Mouse (Mus musculus): ENCODE results near the gene Adcy9.
"Not testable (repeated sequence)": the region's sequence is repeated elsewhere in the genome, so short reads cannot be mapped to it uniquely, and the experiment has no call there.

Gene Adcy9

DNA sequence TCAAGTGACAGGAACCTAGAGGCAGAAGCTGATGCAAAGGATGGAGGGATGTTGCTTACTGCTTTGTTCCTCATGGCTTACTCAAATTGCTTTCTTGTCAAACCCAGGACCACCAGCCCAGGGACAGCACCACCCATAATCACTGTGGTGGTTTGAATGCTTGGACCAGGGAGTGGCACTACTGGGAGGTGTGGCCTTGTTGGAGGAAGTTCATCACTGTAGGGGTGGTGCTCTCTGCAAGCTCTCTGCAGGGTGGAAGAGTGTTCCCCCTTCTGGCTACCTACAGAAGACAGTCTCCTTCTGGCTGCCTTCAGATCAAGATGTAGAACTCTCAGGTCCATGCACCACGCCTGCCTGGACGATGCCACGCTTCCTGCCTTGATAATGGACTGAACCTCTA lies 148.0 kb downstream of the Adcy9 start:
- DNase-seq (ENCODE audit: low spot score in 2 of 2) = no peak

DNA sequence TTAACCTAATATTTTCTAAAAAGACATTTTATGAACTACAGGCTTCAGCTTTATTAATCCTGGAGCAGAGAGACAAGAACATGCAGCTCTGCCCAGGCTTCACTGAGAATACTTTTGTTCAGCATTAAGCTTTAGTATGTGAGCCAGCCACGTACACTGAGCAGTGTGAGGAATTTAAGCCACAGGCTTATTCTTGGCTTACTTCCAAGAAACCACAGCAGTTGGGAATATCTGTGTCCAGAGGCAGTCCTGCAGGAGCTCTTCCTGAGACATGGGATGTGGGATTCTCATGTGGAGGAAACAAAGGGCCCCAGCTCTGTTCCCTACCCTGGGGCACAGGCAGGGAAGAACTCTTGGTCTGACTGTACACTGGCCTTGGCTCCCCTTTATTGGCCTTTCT lies 149.4 kb downstream of the Adcy9 start:
- DNase-seq (ENCODE audit: low spot score in 2 of 2) = no peak

DNA sequence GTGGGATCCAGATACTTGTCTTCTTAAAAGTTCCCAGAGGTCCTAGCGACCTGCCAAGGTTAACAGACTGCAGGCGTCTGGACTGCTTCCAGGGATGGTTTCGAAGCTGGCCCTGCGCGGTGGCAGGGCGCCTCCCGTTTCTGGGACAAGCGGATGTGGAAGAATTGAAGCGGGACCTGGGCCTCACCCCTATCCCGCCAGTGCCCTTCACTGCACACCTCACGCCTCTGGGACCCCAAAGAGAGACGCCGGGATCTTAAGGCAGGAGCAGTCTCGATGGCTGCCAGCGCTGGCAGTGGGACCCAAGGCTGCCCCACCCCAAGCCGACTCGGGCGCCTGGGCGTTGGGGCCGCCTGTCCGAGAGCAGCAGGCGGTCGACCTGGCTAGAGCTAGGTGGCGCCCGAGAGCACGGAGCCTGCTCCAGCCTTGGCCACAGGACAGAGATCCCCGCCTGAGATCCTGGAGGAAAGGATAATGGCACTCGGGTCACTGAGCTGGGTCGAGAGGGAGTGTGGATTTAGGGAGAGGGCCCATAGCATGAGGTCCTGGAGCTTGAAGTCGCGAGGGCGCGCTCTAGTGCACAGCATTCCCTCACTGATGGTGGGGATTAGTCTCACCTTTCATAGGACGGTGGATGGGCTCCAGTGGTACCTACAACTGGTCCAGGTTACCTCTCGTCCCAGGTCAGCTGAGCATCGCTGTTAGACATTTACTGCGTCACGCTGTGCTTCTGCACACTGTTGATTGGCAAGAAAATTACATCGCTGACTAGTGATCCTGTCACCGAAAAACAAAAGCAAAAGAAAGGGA lies 152.2 kb downstream of the Adcy9 start:
- peak; percentile 29 to 53 for DNase-seq (ENCODE audit: low spot score in 2 of 2)

DNA sequence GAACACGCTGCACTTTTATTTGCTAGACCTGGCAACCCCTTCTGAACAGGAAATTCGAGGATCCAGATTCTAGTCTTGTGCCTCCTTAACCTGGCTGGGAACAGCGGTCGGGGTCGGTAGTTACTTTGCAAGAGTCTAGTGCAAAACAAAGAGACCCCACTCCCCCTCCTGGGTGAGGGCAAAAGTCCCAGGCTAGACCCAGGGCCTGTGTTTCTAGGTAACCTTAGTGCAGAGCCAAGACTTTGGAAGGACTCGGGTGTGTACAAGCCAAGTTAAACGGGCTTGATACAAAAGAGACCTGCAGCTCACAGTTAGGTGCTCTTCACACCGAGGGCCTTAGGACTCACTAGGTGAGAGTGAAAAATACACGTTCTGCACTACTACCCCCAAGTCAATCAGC lies 152.8 kb downstream of the Adcy9 start:
- DNase-seq (ENCODE audit: low spot score in 2 of 2) = no peak

DNA sequence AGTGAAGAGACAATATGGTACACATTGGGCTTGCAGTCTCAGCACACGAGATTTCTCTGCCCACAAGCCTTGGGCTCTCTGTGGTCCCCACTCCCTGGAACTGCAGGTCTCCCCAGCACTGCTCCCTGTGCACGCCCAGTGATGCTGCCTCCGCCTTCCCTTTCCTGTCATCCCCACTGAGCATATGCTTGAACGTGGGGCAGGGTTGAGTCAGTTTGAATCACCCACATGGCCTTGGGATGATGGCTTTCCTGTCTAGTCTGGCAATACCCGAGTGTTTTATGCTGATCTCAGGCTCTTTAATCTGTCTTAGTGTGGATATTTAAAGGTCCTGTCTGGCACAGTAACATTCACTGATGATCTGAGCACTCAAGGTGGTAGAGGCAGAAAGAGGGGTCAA lies 154.9 kb downstream of the Adcy9 start:
- no peak for DNase-seq (ENCODE audit: low spot score in 2 of 2)

DNA sequence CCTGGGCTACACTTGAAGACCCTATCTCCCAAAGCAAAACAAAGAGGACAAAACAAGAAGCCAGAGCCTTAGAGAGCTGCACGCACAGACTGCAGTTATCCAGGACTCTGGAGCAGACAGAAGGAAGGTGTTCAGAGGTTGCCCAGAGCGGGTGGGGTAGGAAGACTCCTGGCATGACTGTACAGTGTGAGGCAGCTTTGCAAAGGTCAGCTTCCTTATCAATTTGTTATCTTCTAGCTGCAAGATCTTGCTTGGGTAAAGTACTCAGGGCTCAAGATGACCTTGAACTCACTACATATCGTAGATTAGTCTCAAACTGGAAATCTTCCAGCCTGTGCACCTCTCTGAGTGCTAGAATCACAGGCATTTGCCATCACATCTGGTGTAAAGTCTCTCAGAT lies 156.8 kb downstream of the Adcy9 start:
- no peak for DNase-seq (ENCODE audit: low spot score in 2 of 2)

DNA sequence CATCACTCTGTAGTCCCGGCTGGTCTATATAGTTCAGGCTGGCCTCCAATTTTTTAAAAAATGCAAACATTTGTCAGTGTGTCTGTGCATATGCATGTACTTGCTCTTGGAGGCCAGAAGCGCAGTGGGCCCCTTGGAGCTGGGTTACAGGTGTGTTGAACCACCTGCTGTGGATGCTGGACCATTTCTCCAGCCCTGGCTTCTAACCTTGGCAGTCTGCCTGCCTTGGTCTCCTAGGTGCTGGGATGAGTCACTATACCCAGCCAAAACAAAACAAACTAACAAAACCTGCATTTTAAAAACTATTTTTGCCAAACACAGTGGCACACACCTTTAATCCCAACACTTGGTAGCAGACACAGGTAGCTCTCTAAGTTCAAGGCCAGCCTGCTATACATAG lies 162.8 kb downstream of the Adcy9 start:
- DNase-seq (ENCODE audit: low spot score in 2 of 2) = no peak

DNA sequence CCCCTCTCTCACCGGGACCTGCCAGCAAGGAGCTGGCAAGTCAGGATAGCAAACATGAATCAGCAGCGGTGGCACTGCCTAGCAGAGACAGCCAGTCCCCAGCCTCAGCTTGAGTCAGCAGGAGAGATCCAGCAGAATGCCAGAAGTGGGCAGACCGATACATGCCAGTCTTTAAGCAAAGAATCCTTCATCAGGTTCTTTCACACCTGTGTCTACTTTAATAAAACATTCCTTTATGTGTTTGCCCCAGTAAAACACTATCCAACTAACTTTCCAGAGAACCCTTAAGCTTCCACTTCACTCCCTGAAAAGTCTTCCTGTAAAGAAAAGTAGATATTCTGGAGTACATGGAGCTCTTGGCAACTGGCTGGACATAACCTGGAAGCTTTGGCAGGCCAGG lies 171.5 kb downstream of the Adcy9 start:
- DNase-seq (ENCODE audit: low spot score in 2 of 2) = no peak

DNA sequence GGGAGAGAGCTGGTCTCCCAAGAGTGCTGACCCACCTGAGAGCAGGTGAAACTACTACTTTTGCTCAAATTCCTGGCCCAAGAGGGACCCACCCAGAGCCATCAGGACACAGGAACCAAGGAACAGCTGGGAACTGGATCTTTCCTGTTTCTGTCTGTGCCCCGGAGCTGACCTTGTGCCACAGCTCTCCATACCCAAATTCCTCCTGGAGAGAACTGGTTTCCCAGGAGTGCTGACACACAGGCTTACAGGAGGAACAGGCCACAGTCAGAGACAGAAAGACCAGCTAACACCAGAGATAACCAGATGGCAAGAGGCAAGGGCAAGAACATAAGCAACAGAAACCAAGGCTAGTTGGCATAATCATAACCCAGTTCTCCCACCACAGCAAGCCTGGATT lies 175.1 kb downstream of the Adcy9 start:
- not testable (repeated sequence) for DNase-seq (ENCODE audit: low spot score in 2 of 2)
